25 mouse cellular contexts compared by ENCODE assay signal in genomic region chr14:47497166-47497565, GRCm38 (mm10). TPM values are rescaled to one million over a fixed set of nuclear protein-coding genes. Genes with fewer than 3 reads are reported as not detected.
DNase-seq lines count a peak whose midpoint lies in the region; ATAC-seq and TF ChIP-seq lines count a peak whose summit lies in the region.
"Had no signal": no experiment of that assay in that cellular context is flagged by ENCODE, and none has a peak within 500 bp of the region (broad histone marks: within the 10 kb centered on the region; RNA-seq: fewer than 3 reads in every experiment).

No protein-coding gene starts in this region.

- no peak overlapping the region for H3K9ac ChIP-seq in lung, postnatal 0 days (replicated peaks; ENCODE audit: low read depth)
- H3K9ac ChIP-seq: forebrain, embryonic 13.5 days; heart, embryonic 12.5 days; heart, embryonic 15.5 days; hindbrain, embryonic 13.5 days had no signal

- H3K27ac ChIP-seq in gastrocnemius, adult 2 months: peak overlapping the region; percentile 64
- H3K27ac ChIP-seq in lung, postnatal 0 days (ENCODE audit: low read length): peak overlapping the region; percentile 38; the same call in 1 of the 2 replicates
- peak overlapping the region; percentile 17; the same call in 1 of the 2 replicates for H3K27ac ChIP-seq in brown adipose tissue, adult 24 weeks (replicated peaks; ENCODE audit: low read depth, low read length)
- H3K27ac ChIP-seq: forebrain, embryonic 10.5 days; forebrain, embryonic 13.5 days; heart, embryonic 15.5 days; hindbrain, embryonic 10.5 days; hindbrain, embryonic 13.5 days had no signal

- H3K4me3 ChIP-seq in gastrocnemius, adult 2 months: no peak overlapping the region
- H3K4me3 ChIP-seq in lung, postnatal 0 days (ENCODE audit: low read depth, low read length): no peak overlapping the region
- no peak overlapping the region for H3K4me3 ChIP-seq in brown adipose tissue, adult 24 weeks (ENCODE audit: insufficient read depth, low read depth, low read length)
- H3K4me3 ChIP-seq: forebrain, embryonic 10.5 days; forebrain, embryonic 13.5 days; heart, embryonic 12.5 days; heart, embryonic 15.5 days; hindbrain, embryonic 10.5 days; hindbrain, embryonic 13.5 days had no signal

- TF ChIP-seq EP300 in lung, postnatal 0 days (IDR thresholded peaks at IDR 0.05): no peak

- no peaks in the 10 kb centered on the region for H3K36me3 ChIP-seq in lung, postnatal 0 days (ENCODE audit: insufficient read depth, low read length)
- H3K36me3 ChIP-seq: heart, embryonic 15.5 days had no signal

- no peak for DNase-seq in gastrocnemius, adult 2 months
- no peak for DNase-seq in gastrocnemius, postnatal 4 days (ENCODE audit: low spot score in 2 of 2)
- peak; percentile 29 for DNase-seq in kidney, adult 9 months
- DNase-seq in kidney, adult 8-10 months: no peak
- DNase-seq in lung, postnatal 0 days (ENCODE audit: low spot score): peak; percentile 54
- DNase-seq in lung, postnatal 10 days: no peak
- DNase-seq in frontal cortex, postnatal 10 days (ENCODE audit: low spot score in 2 of 2): no peak
- DNase-seq: adrenal gland, adult 8-10 months; adrenal gland, postnatal 25 days; cerebellum, adult 18-20 months; cerebellum, adult 9-10 months; cerebellum, postnatal 14 days; gastrocnemius, postnatal 25 days; heart, postnatal 10 days; heart, postnatal 36 days had no signal

- H3K4me1 ChIP-seq in lung, postnatal 0 days (ENCODE audit: insufficient read depth, low read depth, low read length): peaks cover 4% of the 10 kb centered on the region
- H3K4me1 ChIP-seq in brown adipose tissue, adult 24 weeks (ENCODE audit: control insufficient read depth, insufficient read depth, insufficient read length, low read length): peaks cover 8% of the 10 kb centered on the region
- H3K4me1 ChIP-seq: forebrain, embryonic 10.5 days; forebrain, embryonic 13.5 days; hindbrain, embryonic 10.5 days; hindbrain, embryonic 13.5 days had no signal

- intact Hi-C loops in gastrocnemius, adult 2 months (cut with DNase I): no loop called here

- H3K4me2 ChIP-seq in lung, postnatal 0 days (replicated peaks; ENCODE audit: low read depth, low read length): no peak overlapping the region
- H3K4me2 ChIP-seq: forebrain, embryonic 13.5 days; heart, embryonic 12.5 days; heart, embryonic 15.5 days; hindbrain, embryonic 13.5 days had no signal

- TF ChIP-seq CTCF in gastrocnemius, adult 2 months (IDR thresholded peaks at IDR 0.05): no peak
- TF ChIP-seq CTCF in lung, postnatal 0 days (IDR thresholded peaks at IDR 0.05): no peak

- no peaks in the 10 kb centered on the region for H3K9me3 ChIP-seq in lung, postnatal 0 days (ENCODE audit: low read length)
- H3K9me3 ChIP-seq: forebrain, embryonic 10.5 days; forebrain, embryonic 13.5 days; heart, embryonic 12.5 days; heart, embryonic 15.5 days; hindbrain, embryonic 10.5 days; hindbrain, embryonic 13.5 days had no signal

- peak; percentile 54 for ATAC-seq in lung, postnatal 0 days
- ATAC-seq: activated CD4-positive, CD25-positive, alpha-beta regulatory T cell, adult 4 months; forebrain, embryonic 13.5 days; forebrain, embryonic 16.5 days; hindbrain, embryonic 16.5 days had no signal

- WGBS in lung, postnatal 0 days: 55% methylated on average over 3 of the region's 3 CpGs

- H3K27me3 ChIP-seq in lung, postnatal 0 days (replicated peaks; ENCODE audit: insufficient read depth, low read length): no peaks in the 10 kb centered on the region
- H3K27me3 ChIP-seq: forebrain, embryonic 13.5 days; heart, embryonic 12.5 days; heart, embryonic 15.5 days; hindbrain, embryonic 13.5 days had no signal

RNA-seq across cellular contexts. Expression of gene Fbxo34, which starts 46.9 kb away (rescaled TPM):
- 10 to 100 TPM; 10.7 to 12.3 TPM for total RNA-seq in gastrocnemius, adult 2 months (2021)
- total RNA-seq in gastrocnemius, postnatal 4 days (2021): 10 to 100 TPM; 19.6 to 20.5 TPM
- polyA plus RNA-seq in lung, postnatal 0 days (2015; fragmentation: Nextera tagmentation; extraction: Ambion mirVana): 18.1 and 20.0 TPM in 2 replicates
- polyA plus RNA-seq in brown adipose tissue, adult 24 weeks (2012; ENCODE audit: insufficient read depth, insufficient read length, missing spikeins): 4.9 and 7.5 TPM in 2 replicates

Comparison
In these comparisons a context has a peak if more than half of its experiments do, and no peak if none do; other contexts are left out.
1. DNase-seq: peak in kidney, adult 9 months (single experiment) and lung, postnatal 0 days (single experiment); none in gastrocnemius, adult 2 months (single experiment), gastrocnemius, postnatal 4 days (0 of 2), kidney, adult 8-10 months (0 of 2), lung, postnatal 10 days (single experiment) and frontal cortex, postnatal 10 days (0 of 2).
2. Peak in every context shown above with its lines, with median percentiles within 50 percentile points of each other: H3K27ac ChIP-seq.